Mouse (Mus musculus): ENCODE data around the gene Ccdc136.

GRCm38 (mm10) chr6:29420596-29420995 lies 24.5 kb downstream of the Ccdc136 start:
- TF ChIP-seq CTCF (IDR thresholded peaks at IDR 0.05; ENCODE audit: control insufficient read depth, insufficient read depth, insufficient read length) (no peak), MYOG (IDR thresholded peaks at IDR 0.05; ENCODE audit: control insufficient read depth, extremely low read depth, insufficient read length) (no peak), MAX (IDR thresholded peaks at IDR 0.05) (no peak), FOSL1 (IDR thresholded peaks at IDR 0.05; ENCODE audit: insufficient read depth, low read length, poor library complexity, severe bottlenecking) (no peak), MYOD1 (IDR thresholded peaks at IDR 0.05; ENCODE audit: control insufficient read depth, insufficient read length, low read depth) (no peak)

Data from C2C12 (cell line).